Mouse (Mus musculus): ENCODE measurements at regions not wholly inside any gene's neighbourhood (a gene's known extent, or its start where the extent isn't known, plus 50 kb on each side); places are given as distances from the start of the nearest gene placed in this dataset.

DNA sequence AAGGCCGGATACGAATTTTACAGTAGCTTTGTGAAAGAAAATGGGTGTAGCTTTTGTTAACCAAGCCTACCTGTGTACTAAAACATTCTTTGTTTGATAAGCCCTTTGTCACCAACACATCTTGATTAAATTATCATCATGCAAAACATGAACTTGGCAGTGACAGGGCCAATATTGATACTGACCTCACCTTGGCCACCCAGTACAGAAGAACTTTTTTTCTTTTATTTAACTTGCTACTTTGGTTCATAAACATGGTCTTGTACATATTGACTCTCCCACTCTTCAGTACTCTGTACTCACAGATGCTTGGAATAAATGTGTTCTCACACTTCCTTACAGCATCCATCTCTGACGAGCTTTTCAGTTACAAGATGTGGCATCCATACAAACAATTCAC is 570.0 kb upstream of the Klf4 start:
- Histone ChIP-seq H3K27ac (no peak overlapping the region), H3K4me3 (ENCODE audit: inconsistent target) (no peak overlapping the region), H3K36me3 (ENCODE audit: inconsistent target) (no peaks in the 10 kb centered on the region), H3K79me2 (ENCODE audit: inconsistent target) (no peaks in the 10 kb centered on the region)
- 94% methylated on average over 3 of the region's 3 CpGs for WGBS (ENCODE audit: missing documents)

DNA sequence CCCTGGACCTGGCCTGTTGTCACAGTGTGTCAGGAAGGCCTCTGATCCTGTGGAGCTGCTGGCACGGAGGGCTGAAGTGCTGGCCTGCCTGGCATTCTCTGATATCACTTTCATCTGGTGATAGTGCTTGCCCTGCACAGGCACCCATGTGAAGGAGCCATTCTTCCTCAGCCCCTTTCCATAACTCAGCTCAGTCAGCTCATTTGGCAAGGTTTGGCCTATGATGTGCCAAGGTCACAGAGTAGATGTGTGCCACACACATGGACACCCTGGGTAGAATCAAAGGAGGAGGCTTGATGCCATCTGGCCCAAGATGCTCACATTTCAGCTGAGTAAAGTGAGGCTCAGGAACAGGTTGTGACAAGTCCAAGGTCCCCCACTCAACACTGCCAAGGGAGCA is 558.5 kb upstream of the Klf4 start:
- Histone ChIP-seq H3K36me3 (ENCODE audit: inconsistent target) (no peaks in the 10 kb centered on the region), H3K27ac (no peak overlapping the region), H3K4me3 (ENCODE audit: inconsistent target) (no peak overlapping the region), H3K79me2 (ENCODE audit: inconsistent target) (no peaks in the 10 kb centered on the region)
- WGBS (ENCODE audit: missing documents) = 80% methylated on average over 1 of the region's 1 CpGs

DNA sequence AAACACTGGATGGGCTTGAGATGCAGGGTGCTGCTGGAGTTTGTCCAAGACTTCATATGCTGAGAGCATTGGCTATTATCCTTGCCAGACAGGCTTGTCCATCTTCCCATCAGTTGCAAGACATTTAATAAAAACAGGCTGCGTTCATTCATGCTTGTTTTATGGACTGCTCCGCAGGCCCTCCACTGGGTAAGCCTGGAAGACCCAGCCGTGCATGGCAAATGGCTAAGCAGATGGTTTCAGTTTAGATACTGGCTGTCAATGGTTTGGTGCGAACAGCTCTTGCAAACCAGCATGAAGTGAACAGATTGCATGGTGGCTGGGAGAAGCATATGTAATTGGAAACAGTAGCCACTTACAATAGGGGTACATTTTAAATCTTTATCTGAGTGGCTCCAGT is 556.4 kb upstream of the Klf4 start:
- no peak overlapping the region for H3K4me3 ChIP-seq (ENCODE audit: inconsistent target)
- no peaks in the 10 kb centered on the region for H3K36me3 ChIP-seq (ENCODE audit: inconsistent target)
- 97% methylated on average over 4 of the region's 4 CpGs for WGBS (ENCODE audit: missing documents)
- no peaks in the 10 kb centered on the region for H3K79me2 ChIP-seq (ENCODE audit: inconsistent target)
- H3K27ac ChIP-seq = no peak overlapping the region

DNA sequence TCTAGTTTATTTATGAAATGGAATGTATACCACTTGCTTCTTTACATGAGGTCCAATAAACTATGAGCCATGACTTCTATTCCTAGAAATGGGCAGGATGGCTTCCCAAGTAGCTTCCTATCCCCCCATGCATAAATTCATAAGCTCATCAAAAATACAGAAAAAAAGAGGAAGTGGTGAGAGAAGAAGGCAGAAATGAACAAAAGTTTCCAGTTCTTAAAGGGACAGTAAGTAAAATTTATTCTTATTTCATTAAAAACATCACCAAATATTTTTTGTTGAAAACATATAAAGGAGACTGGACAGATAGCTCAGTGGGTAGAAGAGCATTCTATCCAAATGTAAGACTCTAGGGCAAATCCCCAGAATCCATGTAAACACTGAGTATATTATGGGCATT is 554.0 kb upstream of the Klf4 start:
- no peaks in the 10 kb centered on the region for H3K36me3 ChIP-seq (ENCODE audit: inconsistent target)
- no peaks in the 10 kb centered on the region for H3K79me2 ChIP-seq (ENCODE audit: inconsistent target)
- no peak overlapping the region for H3K4me3 ChIP-seq (ENCODE audit: inconsistent target)
- no peak overlapping the region for H3K27ac ChIP-seq

DNA sequence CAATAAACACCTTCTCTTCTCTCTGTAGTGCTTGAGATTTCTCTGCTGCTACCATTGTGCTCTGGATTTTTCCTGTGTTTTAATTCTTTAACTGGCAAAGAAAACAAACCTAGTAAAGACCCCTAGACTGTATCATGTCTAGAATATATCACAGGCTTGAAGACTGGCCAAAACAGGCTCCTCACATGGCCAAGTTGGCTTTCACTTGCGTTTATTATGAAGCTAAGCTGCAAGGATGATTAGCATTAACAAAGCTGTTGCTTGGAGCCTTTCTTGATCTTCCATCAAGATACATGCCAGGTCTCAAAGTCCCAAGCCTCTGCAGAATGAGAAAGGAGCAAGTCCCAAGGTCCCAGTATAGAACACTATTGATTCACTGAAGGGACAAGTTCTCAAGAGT is 551.9 kb upstream of the Klf4 start:
- Histone ChIP-seq H3K36me3 (ENCODE audit: inconsistent target) (no peaks in the 10 kb centered on the region), H3K27ac (no peak overlapping the region), H3K79me2 (ENCODE audit: inconsistent target) (no peaks in the 10 kb centered on the region), H3K4me3 (ENCODE audit: inconsistent target) (no peak overlapping the region)
- 94% methylated on average over 1 of the region's 1 CpGs for WGBS (ENCODE audit: missing documents)

DNA sequence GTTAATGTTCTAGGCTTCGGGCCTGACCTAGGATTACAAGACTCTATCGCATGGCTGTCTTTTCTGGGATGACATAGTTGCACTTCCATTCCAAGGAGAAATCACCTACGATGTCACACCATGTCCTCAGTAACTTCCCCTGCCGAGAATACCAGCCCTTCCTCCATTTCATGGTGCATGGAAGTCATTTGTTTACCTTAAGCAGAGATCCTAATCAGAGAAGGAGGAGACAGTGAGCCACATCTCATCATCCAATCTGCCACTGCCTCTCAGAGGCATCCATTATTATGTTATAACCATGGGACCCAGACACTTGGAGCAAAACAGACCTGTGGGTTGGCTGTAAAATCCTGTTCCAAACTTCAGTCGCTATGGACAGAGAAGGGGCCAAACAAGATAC is 550.1 kb upstream of the Klf4 start:
- Histone ChIP-seq H3K27ac (no peak overlapping the region), H3K4me3 (ENCODE audit: inconsistent target) (no peak overlapping the region), H3K36me3 (ENCODE audit: inconsistent target) (no peaks in the 10 kb centered on the region), H3K79me2 (ENCODE audit: inconsistent target) (no peaks in the 10 kb centered on the region)
- 92% methylated on average over 5 of the region's 5 CpGs for WGBS (ENCODE audit: missing documents)

DNA sequence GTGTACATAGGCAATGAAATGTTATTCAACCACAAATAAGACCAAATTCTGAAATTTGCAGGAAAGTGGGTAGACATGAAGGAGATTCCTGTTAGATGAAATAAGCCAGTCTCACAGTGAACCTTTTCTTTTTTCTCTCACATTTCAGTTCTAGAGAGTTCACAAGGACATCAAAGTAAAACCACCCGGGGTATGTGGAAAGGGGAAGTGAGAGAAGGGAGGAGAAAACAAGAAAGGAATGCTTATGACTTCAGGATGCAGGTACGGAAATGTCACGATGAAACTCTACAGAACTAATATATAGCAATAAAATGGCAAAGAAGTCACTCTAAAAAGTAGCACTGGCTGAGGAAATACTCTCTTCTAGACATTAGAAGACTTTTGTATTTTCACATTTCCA is 548.7 kb upstream of the Klf4 start:
- Histone ChIP-seq H3K79me2 (ENCODE audit: inconsistent target) (no peaks in the 10 kb centered on the region), H3K36me3 (ENCODE audit: inconsistent target) (no peaks in the 10 kb centered on the region), H3K4me3 (ENCODE audit: inconsistent target) (no peak overlapping the region), H3K27ac (no peak overlapping the region)
- WGBS (ENCODE audit: missing documents) = 9% methylated on average over 3 of the region's 3 CpGs

DNA sequence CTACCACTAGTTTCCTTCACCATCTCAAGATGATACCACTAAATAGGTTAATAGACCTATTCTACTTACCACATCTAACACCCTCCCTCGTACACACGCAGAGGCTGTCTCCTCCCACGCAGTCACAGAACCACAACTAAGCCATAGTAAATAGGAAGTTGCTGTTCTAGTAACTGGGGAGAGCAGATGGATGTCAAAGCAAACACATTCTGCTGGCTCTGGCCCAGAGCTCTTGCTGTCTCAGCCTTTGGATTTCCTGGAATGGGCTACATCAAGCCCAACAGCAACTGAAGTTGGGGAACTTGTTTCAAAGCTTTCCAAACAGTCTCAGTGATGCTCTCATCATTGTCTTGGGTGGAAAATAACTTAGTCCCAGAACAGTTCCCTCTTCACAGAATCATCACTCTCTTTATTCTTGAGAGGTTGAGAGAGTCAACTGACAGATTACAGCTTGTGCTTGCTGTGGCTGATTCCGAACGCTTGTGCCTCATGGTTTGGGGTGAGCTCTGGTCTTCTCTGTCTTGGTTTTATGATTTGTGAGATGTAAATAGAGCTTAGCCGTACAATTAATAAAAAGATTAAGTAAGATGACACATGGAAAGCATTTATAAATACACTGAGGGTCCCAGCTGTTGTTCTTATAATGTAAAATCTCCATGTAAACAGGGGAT is 538.5 kb upstream of the Klf4 start:
- 45% methylated on average over 6 of the region's 6 CpGs for WGBS (ENCODE audit: missing documents)
- Histone ChIP-seq H3K27ac (no peak overlapping the region), H3K36me3 (ENCODE audit: inconsistent target) (no peaks in the 10 kb centered on the region), H3K79me2 (ENCODE audit: inconsistent target) (no peaks in the 10 kb centered on the region), H3K4me3 (ENCODE audit: inconsistent target) (no peak overlapping the region)

DNA sequence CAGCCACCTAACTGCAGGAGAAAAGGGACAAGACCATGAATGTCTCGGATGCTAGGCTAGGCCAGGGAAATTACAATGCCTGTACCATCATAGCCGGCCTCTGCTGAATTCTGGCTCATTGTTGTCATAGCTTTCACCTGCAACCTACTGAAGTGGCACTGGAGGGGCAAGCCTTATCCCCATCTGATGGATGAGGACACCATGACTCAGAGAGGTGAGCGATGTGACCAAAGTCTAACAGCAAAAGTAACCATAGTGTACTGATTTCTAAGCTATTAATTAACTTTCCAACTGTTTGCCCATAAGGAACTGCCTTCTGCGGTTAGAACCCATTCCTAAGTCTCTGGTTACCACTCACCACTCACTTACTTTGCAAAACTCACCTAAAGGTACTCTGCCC is 536.6 kb upstream of the Klf4 start:
- Histone ChIP-seq H3K27ac (no peak overlapping the region), H3K79me2 (ENCODE audit: inconsistent target) (no peaks in the 10 kb centered on the region), H3K4me3 (ENCODE audit: inconsistent target) (no peak overlapping the region), H3K36me3 (ENCODE audit: inconsistent target) (no peaks in the 10 kb centered on the region)
- WGBS (ENCODE audit: missing documents) = 94% methylated on average over 4 of the region's 4 CpGs

DNA sequence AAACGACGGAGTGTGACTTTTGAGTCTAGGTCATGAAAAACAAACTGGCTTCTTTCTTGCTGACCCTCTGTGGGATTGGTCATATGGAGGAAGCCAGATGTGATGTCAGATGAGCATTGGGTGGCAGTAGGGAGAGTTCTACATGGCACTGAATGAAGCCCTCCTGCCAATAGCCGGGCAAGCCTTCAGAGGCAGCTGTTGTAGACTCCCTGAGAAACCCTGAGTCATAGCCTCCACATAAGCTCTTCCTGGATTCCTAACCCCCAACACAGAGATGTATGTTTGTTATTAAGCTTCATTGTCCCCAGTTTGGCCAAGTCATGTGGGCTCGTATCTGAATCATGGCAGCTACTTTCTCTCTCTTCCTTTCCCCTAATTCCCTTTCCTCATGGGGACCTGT is 532.4 kb upstream of the Klf4 start:
- 97% methylated on average over 4 of the region's 4 CpGs for whole genome bisulfite sequencing (ENCODE audit: missing documents)
- no peak overlapping the region for H3K27ac ChIP-seq
- no peaks in the 10 kb centered on the region for H3K36me3 ChIP-seq (ENCODE audit: inconsistent target)
- H3K79me2 ChIP-seq (ENCODE audit: inconsistent target) = no peaks in the 10 kb centered on the region
- H3K4me3 ChIP-seq (ENCODE audit: inconsistent target) = no peak overlapping the region

DNA sequence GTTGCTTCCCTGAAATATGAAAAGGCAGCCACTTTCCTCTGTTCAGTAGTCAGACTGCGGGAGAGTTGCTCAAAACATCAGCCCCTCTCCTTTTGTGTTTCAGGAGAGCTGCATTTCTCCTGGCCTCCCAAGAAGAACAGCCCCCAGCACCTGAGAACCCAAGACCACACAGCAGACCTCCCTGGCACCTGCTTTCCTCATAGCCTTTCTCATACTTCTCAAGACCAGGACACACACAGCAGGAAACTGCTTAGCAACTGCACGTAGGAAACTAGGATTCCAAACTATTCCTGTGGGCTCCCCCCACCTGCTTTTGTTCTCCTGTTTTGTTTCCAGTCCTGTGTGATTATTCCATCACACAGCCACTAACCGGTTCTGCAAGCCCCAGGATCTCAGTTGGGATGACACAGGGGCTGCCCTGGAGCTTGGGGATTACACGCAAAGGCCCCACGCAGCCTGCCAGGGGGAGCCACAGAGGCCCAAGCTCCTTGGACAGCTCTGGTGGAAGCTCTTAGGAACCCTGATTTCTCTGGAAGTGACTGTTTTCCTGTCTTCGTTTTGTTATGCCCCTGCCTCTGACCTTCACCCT is 519.6 kb upstream of the Klf4 start:
- WGBS (ENCODE audit: missing documents) = 84% methylated on average over 6 of the region's 6 CpGs

DNA sequence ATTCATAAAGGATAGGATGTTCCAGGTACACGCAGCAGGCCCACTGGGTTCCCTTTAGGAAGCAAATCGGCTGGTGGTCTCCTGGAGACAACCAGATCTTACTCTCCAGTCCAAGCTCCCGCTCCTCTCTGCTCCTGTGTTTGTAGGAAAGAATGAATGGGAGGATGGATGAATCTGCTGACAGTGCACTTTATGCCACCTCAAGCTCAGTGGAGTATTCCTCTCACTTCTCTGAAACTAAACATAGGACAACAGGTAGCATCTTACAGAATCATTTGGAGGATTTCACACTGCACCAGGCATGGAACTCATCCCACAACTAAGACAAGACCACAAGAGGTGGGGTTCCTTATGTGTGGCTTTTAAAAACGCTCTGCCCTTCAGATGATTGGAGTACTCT is 507.1 kb upstream of the Klf4 start:
- Histone ChIP-seq H3K4me3 (ENCODE audit: inconsistent target) (no peak overlapping the region), H3K27ac (no peak overlapping the region), H3K79me2 (ENCODE audit: inconsistent target) (no peaks in the 10 kb centered on the region), H3K36me3 (ENCODE audit: inconsistent target) (no peaks in the 10 kb centered on the region)
- 100% methylated on average over 4 of the region's 4 CpGs for WGBS (ENCODE audit: missing documents)

More for the DNA sequence above, 519.6 kb upstream of the Klf4 start:
- H3K27ac ChIP-seq = no peak overlapping the region
- H3K4me3 ChIP-seq (ENCODE audit: inconsistent target) = no peak overlapping the region
- H3K79me2 ChIP-seq (ENCODE audit: inconsistent target) = no peaks in the 10 kb centered on the region
- no peaks in the 10 kb centered on the region for H3K36me3 ChIP-seq (ENCODE audit: inconsistent target)

DNA sequence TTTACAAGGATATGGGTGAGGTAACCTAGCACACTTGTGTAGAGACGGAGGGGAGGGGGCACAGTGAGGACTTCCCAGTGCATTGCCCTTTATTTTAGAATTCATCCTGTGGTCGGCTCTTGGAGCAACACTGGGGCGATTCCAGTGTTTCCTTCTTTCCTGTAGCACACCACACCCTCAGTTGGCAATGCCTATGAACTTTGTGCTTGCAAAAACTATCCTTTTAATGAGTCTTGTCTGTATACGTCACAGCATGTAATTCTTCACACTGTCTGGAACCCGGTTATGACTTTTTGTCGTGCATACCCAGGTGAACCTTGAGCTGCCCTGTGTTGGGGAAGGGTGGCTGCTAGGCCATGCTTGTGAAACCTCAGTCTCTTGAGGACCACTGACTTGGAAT is 504.1 kb upstream of the Klf4 start:
- Histone ChIP-seq H3K27ac (no peak overlapping the region), H3K36me3 (ENCODE audit: inconsistent target) (no peaks in the 10 kb centered on the region), H3K79me2 (ENCODE audit: inconsistent target) (no peaks in the 10 kb centered on the region), H3K4me3 (ENCODE audit: inconsistent target) (no peak overlapping the region)
- WGBS (ENCODE audit: missing documents) = 93% methylated on average over 6 of the region's 6 CpGs

DNA sequence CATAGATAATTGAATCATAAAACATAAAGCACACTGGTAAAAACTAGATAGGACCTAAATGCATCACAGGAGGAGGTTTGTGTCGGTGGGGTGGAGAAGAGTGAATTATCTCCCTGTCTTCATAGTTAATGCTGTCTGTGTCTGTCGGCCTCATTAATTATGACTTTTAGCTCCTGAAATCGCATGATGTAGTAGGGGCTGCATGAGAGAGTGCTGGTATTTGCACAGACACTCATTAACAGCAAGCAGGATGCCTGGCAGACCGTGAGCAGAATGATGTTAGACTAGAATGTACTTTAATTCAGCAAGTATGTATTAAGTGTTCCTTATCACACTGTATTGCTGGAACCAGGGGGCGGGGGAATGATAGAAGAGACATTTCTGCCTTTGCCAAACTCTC is 503.3 kb upstream of the Klf4 start:
- Histone ChIP-seq H3K4me3 (ENCODE audit: inconsistent target) (no peak overlapping the region), H3K79me2 (ENCODE audit: inconsistent target) (no peaks in the 10 kb centered on the region), H3K36me3 (ENCODE audit: inconsistent target) (no peaks in the 10 kb centered on the region), H3K27ac (no peak overlapping the region)
- WGBS (ENCODE audit: missing documents) = 96% methylated on average over 5 of the region's 5 CpGs

DNA sequence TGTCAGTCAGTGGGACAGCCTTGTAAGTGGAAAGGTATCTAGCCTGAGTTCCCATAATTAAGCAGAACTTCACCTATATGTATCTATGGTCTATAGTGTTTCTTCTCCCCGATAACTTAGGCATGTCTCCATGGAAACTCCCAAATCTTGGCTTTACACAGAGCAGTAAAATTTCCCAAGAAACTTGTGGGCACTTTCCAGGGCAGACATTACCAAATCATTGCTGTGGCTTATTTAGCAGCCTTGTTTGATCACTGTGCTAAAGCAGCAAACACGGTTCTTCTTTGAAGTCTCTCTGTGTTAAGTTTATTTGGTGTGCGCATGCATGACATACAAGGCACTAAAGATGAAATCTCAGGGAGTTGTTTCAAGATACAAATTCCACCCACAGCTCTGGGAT is 496.2 kb upstream of the Klf4 start:
- no peaks in the 10 kb centered on the region for H3K79me2 ChIP-seq (ENCODE audit: inconsistent target)
- H3K4me3 ChIP-seq (ENCODE audit: inconsistent target) = no peak overlapping the region
- WGBS (ENCODE audit: missing documents) = 87% methylated on average over 3 of the region's 3 CpGs
- no peaks in the 10 kb centered on the region for H3K36me3 ChIP-seq (ENCODE audit: inconsistent target)
- H3K27ac ChIP-seq = no peak overlapping the region

DNA sequence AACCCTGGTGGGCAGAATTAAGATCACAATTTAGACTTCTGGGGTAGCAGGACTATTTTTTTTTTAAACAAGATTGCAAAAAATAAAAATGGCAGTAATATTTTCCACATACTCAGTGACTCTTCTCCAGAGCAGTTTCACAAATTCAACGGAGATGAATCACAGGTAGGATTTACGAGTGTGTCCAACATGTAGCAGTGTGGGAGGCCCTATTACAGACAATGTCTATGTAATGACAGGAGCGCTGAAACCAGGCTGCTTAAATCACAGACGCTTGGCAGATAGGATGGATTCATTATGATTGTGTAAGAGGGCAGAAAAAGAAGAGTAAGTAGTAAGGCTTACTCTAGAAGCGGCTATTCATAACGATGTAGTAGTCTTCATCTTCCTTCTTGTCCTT is 495.0 kb upstream of the Klf4 start:
- H3K27ac ChIP-seq = no peak overlapping the region
- H3K4me3 ChIP-seq (ENCODE audit: inconsistent target) = no peak overlapping the region
- no peaks in the 10 kb centered on the region for H3K79me2 ChIP-seq (ENCODE audit: inconsistent target)
- WGBS (ENCODE audit: missing documents) = 96% methylated on average over 6 of the region's 6 CpGs
- no peaks in the 10 kb centered on the region for H3K36me3 ChIP-seq (ENCODE audit: inconsistent target)

Measured in macrophage (primary cell).